Mouse (Mus musculus): ENCODE data around the gene Zfhx3. TPM values are rescaled to one million over a fixed set of nuclear protein-coding genes. Genes with fewer than 3 reads are reported as not detected.

Zfhx3 gene
- polyA plus RNA-seq, 1 experiment from 2014 or later, result 32.2 TPM

DNA sequence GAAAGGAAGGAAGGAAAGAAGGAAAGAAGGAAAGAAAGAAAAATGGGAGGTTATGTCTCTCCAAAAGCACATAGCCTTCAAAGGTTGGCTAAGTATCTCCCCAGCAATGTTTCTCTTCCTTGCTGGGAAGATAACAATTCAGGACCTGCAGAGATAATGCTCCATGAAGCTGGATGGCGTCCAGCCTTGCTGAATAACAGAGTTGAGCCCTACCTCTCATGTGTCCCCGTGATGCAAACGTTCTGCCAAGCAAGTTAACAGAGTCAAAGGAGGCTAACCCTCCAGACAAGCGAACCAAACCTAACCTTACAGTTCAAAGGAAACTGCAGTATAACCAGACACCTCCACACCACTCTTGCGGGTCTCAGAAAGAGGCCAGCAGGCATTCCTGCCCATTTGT lies 681.2 kb downstream of the Zfhx3 start:
- 64% methylated on average over 5 of the region's 5 CpGs for WGBS
- Histone ChIP-seq H3K36me3 (ENCODE audit: control insufficient read depth, insufficient read depth, low read length) (no peaks in the 10 kb centered on the region), H3K4me2 (ENCODE audit: low read depth, low read length) (no peak overlapping the region), H3K9me3 (ENCODE audit: control insufficient read depth, low read length) (no peaks in the 10 kb centered on the region), H3K4me3 (ENCODE audit: low read depth, low read length) (no peak overlapping the region), H3K27ac (ENCODE audit: low read depth, low read length) (no peak overlapping the region), H3K9ac (replicated peaks; ENCODE audit: low read depth, low read length) (no peak overlapping the region), H3K27me3 (ENCODE audit: control insufficient read depth, insufficient read depth, low read length) (no peaks in the 10 kb centered on the region), H3K4me1 (ENCODE audit: control insufficient read depth, insufficient read depth, low read length) (no peaks in the 10 kb centered on the region)
- no peak for ATAC-seq (ENCODE audit: low read depth)

DNA sequence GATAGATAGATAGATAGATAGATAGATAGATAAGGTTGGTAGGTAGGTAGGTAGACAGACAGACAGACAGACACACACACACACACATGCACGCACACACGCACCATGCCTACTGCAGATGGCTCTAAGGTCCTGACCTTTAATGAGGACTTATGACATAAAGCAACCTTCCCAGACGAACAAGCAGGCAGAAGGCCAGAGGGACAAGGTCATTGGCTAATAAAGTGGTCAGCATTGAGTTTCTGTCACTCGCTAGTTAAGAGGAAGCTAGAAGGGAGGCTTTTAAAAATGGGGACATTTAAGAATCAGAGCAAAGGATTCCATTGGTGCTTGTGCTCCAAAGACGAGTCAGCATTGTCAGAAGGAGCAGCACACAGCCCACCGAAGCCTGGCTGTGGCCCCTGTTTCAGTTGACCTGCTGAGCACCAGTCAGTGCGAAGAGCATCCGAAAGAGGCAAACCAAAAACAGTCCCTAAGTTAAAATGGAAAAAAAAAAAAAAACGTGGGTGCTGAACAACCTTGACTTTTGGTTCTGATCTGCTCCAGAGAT lies 683.2 kb downstream of the Zfhx3 start:
- Histone ChIP-seq H3K9me3 (ENCODE audit: control insufficient read depth, low read length) (no peaks in the 10 kb centered on the region), H3K4me3 (ENCODE audit: low read depth, low read length) (no peak overlapping the region), H3K4me2 (ENCODE audit: low read depth, low read length) (no peak overlapping the region), H3K27me3 (ENCODE audit: control insufficient read depth, insufficient read depth, low read length) (no peaks in the 10 kb centered on the region), H3K36me3 (ENCODE audit: control insufficient read depth, insufficient read depth, low read length) (no peaks in the 10 kb centered on the region), H3K27ac (ENCODE audit: low read depth, low read length) (no peak overlapping the region), H3K4me1 (ENCODE audit: control insufficient read depth, insufficient read depth, low read length) (no peaks in the 10 kb centered on the region), H3K9ac (replicated peaks; ENCODE audit: low read depth, low read length) (no peak overlapping the region)
- 84% methylated on average over 9 of the region's 9 CpGs for WGBS
- ATAC-seq (ENCODE audit: low read depth), result no peak

DNA sequence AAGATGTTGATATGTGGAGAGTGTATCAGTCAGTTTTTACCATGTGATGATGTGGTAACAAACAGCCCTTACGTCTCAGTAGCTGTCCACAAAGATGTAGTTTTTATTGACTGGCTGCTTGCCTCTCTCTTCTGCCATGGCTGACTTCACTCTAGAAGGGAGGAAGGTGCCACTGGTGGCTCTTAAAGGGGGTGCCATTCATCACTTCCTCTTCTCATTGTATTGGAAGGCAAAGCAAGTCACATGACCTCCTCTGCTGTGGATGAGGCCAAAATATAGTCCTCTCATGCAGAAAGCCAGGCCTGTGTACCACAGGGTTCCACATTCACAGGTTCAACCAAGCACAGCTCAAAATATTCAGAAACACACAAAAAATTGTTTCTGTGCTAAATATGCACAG lies 688.6 kb downstream of the Zfhx3 start:
- no peaks in the 10 kb centered on the region for H3K4me1 ChIP-seq (ENCODE audit: control insufficient read depth, insufficient read depth, low read length)
- no peaks in the 10 kb centered on the region for H3K9me3 ChIP-seq (ENCODE audit: control insufficient read depth, low read length)
- H3K4me2 ChIP-seq (ENCODE audit: low read depth, low read length), result no peak overlapping the region
- no peaks in the 10 kb centered on the region for H3K27me3 ChIP-seq (ENCODE audit: control insufficient read depth, insufficient read depth, low read length)
- no peak for ATAC-seq (ENCODE audit: low read depth)
- H3K9ac ChIP-seq (replicated peaks; ENCODE audit: low read depth, low read length), result no peak overlapping the region
- no peak overlapping the region for H3K27ac ChIP-seq (ENCODE audit: low read depth, low read length)
- WGBS, result 90% methylated on average over 1 of the region's 1 CpGs
- no peak overlapping the region for H3K4me3 ChIP-seq (ENCODE audit: low read depth, low read length)
- no peaks in the 10 kb centered on the region for H3K36me3 ChIP-seq (ENCODE audit: control insufficient read depth, insufficient read depth, low read length)

DNA sequence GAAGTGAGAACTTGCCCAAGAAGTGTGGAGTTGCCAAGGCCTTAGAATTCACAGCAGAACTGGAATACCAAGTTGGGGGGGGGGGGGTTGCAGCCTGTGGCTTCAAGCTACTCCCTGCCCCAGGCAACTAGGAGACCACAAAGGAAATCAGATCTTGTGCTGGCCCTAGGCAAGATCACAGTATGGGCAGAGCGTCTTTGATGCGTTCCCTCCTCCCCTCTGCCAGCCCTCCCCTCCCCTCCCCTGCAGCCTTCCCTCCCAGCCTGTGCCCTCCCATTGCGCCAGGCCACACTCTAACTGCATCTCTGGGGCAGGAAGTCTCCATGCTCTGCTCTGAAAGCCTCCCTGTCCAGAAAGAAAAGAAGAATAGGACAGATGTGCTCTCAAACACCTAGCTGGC lies 691.8 kb downstream of the Zfhx3 start:
- no peak for ATAC-seq (ENCODE audit: low read depth)
- Histone ChIP-seq H3K4me2 (ENCODE audit: low read depth, low read length) (no peak overlapping the region), H3K9ac (replicated peaks; ENCODE audit: low read depth, low read length) (no peak overlapping the region), H3K4me1 (ENCODE audit: control insufficient read depth, insufficient read depth, low read length) (no peaks in the 10 kb centered on the region), H3K27me3 (ENCODE audit: control insufficient read depth, insufficient read depth, low read length) (no peaks in the 10 kb centered on the region), H3K27ac (ENCODE audit: low read depth, low read length) (no peak overlapping the region), H3K36me3 (ENCODE audit: control insufficient read depth, insufficient read depth, low read length) (no peaks in the 10 kb centered on the region), H3K9me3 (ENCODE audit: control insufficient read depth, low read length) (no peaks in the 10 kb centered on the region), H3K4me3 (ENCODE audit: low read depth, low read length) (no peak overlapping the region)
- WGBS, result 54% methylated on average over 3 of the region's 3 CpGs

DNA sequence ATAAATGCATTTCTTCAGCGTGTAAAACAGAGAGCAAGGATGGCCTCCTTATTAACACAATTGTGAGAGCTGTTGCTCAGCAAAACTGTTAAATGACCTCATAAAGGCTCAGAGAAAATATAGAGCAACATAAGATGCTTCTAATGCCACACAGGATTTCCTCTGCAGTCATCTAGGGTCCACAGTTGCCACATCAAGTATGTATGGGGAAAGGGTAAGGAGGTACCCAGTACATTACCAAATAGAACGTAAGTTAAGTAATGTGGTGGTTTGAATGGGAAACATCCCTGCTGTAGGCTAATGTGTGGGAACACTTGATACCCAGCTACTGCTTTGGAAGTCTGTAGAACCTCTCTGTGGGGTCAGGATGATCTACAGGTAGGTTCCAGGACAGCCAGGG lies 695.4 kb downstream of the Zfhx3 start:
- Histone ChIP-seq H3K4me2 (ENCODE audit: low read depth, low read length) (no peak overlapping the region), H3K27me3 (ENCODE audit: control insufficient read depth, insufficient read depth, low read length) (no peaks in the 10 kb centered on the region), H3K9me3 (ENCODE audit: control insufficient read depth, low read length) (no peaks in the 10 kb centered on the region), H3K36me3 (ENCODE audit: control insufficient read depth, insufficient read depth, low read length) (no peaks in the 10 kb centered on the region), H3K4me1 (ENCODE audit: control insufficient read depth, insufficient read depth, low read length) (no peaks in the 10 kb centered on the region), H3K4me3 (ENCODE audit: low read depth, low read length) (no peak overlapping the region), H3K27ac (ENCODE audit: low read depth, low read length) (no peak overlapping the region), H3K9ac (replicated peaks; ENCODE audit: low read depth, low read length) (no peak overlapping the region)
- WGBS, result 94% methylated on average over 2 of the region's 2 CpGs
- no peak for ATAC-seq (ENCODE audit: low read depth)

DNA sequence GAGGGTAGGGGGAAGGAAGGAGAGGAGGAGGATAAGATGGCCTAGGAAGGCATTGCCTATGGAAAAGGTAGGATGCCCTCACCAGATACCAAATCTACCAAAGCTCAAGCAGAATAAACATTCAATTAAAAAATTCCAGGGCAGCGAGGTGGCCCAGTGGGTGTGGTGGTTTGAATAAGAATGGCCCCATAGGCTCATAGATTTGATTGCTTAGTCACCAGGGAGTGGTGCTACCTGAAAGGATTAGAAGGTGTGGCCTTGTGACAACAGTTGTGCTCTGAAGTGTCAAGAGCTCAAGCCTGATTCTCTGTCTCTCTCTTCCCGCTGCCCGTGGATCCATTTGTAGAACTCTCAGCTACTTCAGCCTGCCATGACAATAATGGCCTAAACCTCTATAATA lies 703.2 kb downstream of the Zfhx3 start:
- Histone ChIP-seq H3K36me3 (ENCODE audit: control insufficient read depth, insufficient read depth, low read length) (no peaks in the 10 kb centered on the region), H3K9ac (replicated peaks; ENCODE audit: low read depth, low read length) (no peak overlapping the region), H3K4me2 (ENCODE audit: low read depth, low read length) (no peak overlapping the region), H3K27me3 (ENCODE audit: control insufficient read depth, insufficient read depth, low read length) (no peaks in the 10 kb centered on the region), H3K4me1 (ENCODE audit: control insufficient read depth, insufficient read depth, low read length) (no peaks in the 10 kb centered on the region), H3K4me3 (ENCODE audit: low read depth, low read length) (no peak overlapping the region), H3K9me3 (ENCODE audit: control insufficient read depth, low read length) (no peaks in the 10 kb centered on the region), H3K27ac (ENCODE audit: low read depth, low read length) (no peak overlapping the region)
- ATAC-seq (ENCODE audit: low read depth), result no peak
- WGBS, result 85% methylated on average over 3 of the region's 3 CpGs

DNA sequence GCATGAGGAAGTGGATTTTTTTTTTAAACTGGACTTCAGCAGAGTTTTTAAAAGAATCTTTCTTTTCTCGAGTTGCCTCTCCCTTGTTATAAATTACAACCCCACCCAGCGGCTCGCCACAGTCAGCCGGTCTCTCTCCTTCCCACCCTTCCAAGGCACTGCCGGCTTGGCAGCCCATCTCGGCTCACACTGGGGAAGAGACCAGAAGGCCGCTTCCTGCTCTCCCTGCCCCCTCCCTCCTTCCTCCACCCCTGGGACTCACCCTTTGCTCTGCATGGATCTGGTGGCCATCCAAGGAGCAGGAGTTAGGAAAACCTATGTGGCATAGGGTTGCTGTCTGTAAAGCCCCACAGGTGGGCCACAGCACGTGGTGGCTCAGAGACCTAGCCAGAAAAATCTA lies 705.1 kb downstream of the Zfhx3 start:
- 46% methylated on average over 8 of the region's 8 CpGs for WGBS
- no peaks in the 10 kb centered on the region for H3K36me3 ChIP-seq (ENCODE audit: control insufficient read depth, insufficient read depth, low read length)
- H3K4me3 ChIP-seq (ENCODE audit: low read depth, low read length), result no peak overlapping the region
- no peaks in the 10 kb centered on the region for H3K9me3 ChIP-seq (ENCODE audit: control insufficient read depth, low read length)
- no peak for ATAC-seq (ENCODE audit: low read depth)
- no peak overlapping the region for H3K9ac ChIP-seq (replicated peaks; ENCODE audit: low read depth, low read length)
- H3K4me1 ChIP-seq (ENCODE audit: control insufficient read depth, insufficient read depth, low read length), result no peaks in the 10 kb centered on the region
- no peaks in the 10 kb centered on the region for H3K27me3 ChIP-seq (ENCODE audit: control insufficient read depth, insufficient read depth, low read length)
- no peak overlapping the region for H3K4me2 ChIP-seq (ENCODE audit: low read depth, low read length)
- no peak overlapping the region for H3K27ac ChIP-seq (ENCODE audit: low read depth, low read length)

DNA sequence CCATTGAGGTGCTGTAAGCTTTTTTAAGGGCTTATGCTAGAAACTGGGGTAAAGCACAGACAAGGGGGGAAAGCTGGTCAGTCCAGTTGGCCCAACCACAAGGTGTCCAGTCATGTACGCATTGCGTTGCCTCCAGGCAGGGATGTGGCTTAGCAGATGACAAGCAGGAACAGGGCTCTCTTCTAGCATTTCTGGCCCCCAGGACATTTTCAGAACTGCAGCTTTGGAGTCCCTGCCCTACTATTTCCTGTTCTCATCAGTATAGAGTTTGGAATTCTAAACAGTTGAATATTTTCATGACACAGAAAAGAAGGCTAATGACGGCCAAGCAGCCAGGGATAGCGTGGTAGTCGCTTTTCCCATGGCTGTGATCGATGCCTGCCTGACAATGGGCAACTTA lies 706.5 kb downstream of the Zfhx3 start:
- no peak overlapping the region for H3K27ac ChIP-seq (ENCODE audit: low read depth, low read length)
- WGBS, result 96% methylated on average over 6 of the region's 6 CpGs
- no peak for ATAC-seq (ENCODE audit: low read depth)
- H3K27me3 ChIP-seq (ENCODE audit: control insufficient read depth, insufficient read depth, low read length), result no peaks in the 10 kb centered on the region
- H3K36me3 ChIP-seq (ENCODE audit: control insufficient read depth, insufficient read depth, low read length), result no peaks in the 10 kb centered on the region
- H3K9me3 ChIP-seq (ENCODE audit: control insufficient read depth, low read length), result no peaks in the 10 kb centered on the region
- no peaks in the 10 kb centered on the region for H3K4me1 ChIP-seq (ENCODE audit: control insufficient read depth, insufficient read depth, low read length)
- no peak overlapping the region for H3K4me3 ChIP-seq (ENCODE audit: low read depth, low read length)
- no peak overlapping the region for H3K4me2 ChIP-seq (ENCODE audit: low read depth, low read length)
- H3K9ac ChIP-seq (replicated peaks; ENCODE audit: low read depth, low read length), result no peak overlapping the region

DNA sequence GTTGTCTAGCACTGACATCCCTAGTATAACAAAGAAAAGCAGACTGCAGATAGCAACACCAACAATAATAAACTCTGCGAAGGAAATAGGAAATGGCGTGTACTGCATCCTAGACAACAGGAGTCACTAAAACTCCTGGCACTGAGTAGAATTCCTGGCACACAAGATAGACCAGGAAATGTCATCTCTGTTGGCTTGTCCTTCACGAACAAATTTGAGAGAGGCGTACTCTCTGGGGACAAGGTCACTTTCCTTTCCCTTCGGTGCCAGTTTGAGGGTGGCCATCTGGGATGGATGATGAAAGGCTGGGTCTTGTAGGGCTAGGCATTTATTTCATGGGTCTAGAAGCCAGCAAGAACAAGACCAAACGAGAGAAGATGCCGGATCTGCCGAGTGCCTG lies 708.4 kb downstream of the Zfhx3 start:
- Histone ChIP-seq H3K9me3 (ENCODE audit: control insufficient read depth, low read length) (no peaks in the 10 kb centered on the region), H3K9ac (replicated peaks; ENCODE audit: low read depth, low read length) (no peak overlapping the region), H3K4me1 (ENCODE audit: control insufficient read depth, insufficient read depth, low read length) (no peaks in the 10 kb centered on the region), H3K27me3 (ENCODE audit: control insufficient read depth, insufficient read depth, low read length) (no peaks in the 10 kb centered on the region), H3K36me3 (ENCODE audit: control insufficient read depth, insufficient read depth, low read length) (no peaks in the 10 kb centered on the region), H3K27ac (ENCODE audit: low read depth, low read length) (no peak overlapping the region), H3K4me2 (ENCODE audit: low read depth, low read length) (no peak overlapping the region), H3K4me3 (ENCODE audit: low read depth, low read length) (no peak overlapping the region)
- no peak for ATAC-seq (ENCODE audit: low read depth)
- WGBS, result 92% methylated on average over 8 of the region's 8 CpGs

Data from neural tube, embryonic 14.5 days (tissue).